Mouse (Mus musculus) forebrain, embryonic 15.5 days (tissue): ENCODE measurements at regions not wholly inside any gene's neighbourhood (a gene's known extent, or its start where the extent isn't known, plus 50 kb on each side); places are given as distances from the start of the nearest gene placed in this dataset.
A peak's percentile ranks its signal among the peaks of the same experiment; 100 is the strongest.
"Not testable (repeated sequence)": the region's sequence is repeated elsewhere in the genome, so short reads cannot be mapped to it uniquely, and the experiment has no call there.

Experiments
- ATAC-seq: fragments of 200-750 bp; cut with Nextera tagmentation; replicated peaks from 2 replicates; pipeline ENCODE4 v1.8.0; 2017; ENCODE audit warnings: mild to moderate bottlenecking, moderate TSS enrichment, moderate library complexity
- H3K27ac ChIP-seq: fragments of 300-500 bp; sonication (generic); replicated peaks from 2 replicates; pipeline ENCODE4 v1.5.1; 2015; ENCODE audit warnings: mild to moderate bottlenecking, inconsistent platforms
- H3K27me3 ChIP-seq: fragments of 300-500 bp; sonication (generic); 2 replicates; pipeline ENCODE4 v1.6.1; 2015; ENCODE audit warnings: inconsistent platforms
- H3K36me3 ChIP-seq: fragments of 300-500 bp; sonication (generic); 2 replicates; pipeline ENCODE4 v1.6.1; 2015; ENCODE audit warnings: mild to moderate bottlenecking, inconsistent platforms
- H3K4me1 ChIP-seq: fragments of 300-500 bp; sonication (generic); 2 replicates; pipeline ENCODE4 v1.6.1; 2015; ENCODE audit warnings: inconsistent platforms
- H3K4me2 ChIP-seq: fragments of 300-500 bp; sonication (generic); replicated peaks from 2 replicates; pipeline ENCODE4 v1.6.1; 2015; ENCODE audit warnings: mild to moderate bottlenecking, inconsistent platforms
- H3K4me3 ChIP-seq: fragments of 300-500 bp; sonication (generic); 2 replicates; pipeline ENCODE4 v1.5.1; 2015; ENCODE audit warnings: mild to moderate bottlenecking, inconsistent platforms
- H3K9ac ChIP-seq: fragments of 300-500 bp; sonication (generic); replicated peaks from 2 replicates; pipeline ENCODE4 v1.6.1; 2015; ENCODE audit warnings: mild to moderate bottlenecking, inconsistent platforms
- H3K9me3 ChIP-seq: fragments of 300-500 bp; sonication (generic); 2 replicates; pipeline ENCODE4 v1.6.1; 2016; ENCODE audit warnings: inconsistent platforms
- WGBS: fragments of 180-500 bp; shearing (Covaris S2); methylation state at CpG from one replicate; pipeline ENCODE4 v1.1.7; 2015; ENCODE audit warnings: mixed read lengths; 5-methylcytosine and 5-hydroxymethylcytosine counted together

DNA sequence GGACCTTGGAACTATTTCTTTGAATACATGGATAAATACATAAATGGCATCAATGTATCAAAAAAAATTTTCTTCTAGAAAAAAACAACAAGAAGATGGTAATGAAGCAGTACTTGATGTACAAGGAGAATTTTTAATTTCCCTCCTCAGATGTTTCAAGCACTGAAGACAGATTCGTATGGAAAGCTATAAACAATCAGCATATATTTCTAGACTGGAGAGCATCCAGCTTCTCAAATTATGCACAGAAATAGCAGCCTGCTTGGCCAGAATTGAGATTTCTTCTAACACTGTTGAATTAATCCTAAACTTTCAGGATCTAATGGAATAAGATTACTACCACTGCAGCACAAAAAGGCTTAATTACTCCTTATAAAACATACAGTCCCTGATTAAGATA is 241.0 kb downstream of the Phf3 start:
- no peaks in the 10 kb centered on the region for H3K27me3 ChIP-seq
- H3K36me3 ChIP-seq: no peaks in the 10 kb centered on the region
- H3K27ac ChIP-seq: no peak overlapping the region
- ATAC-seq: no peak
- WGBS: 55% methylated on average over 1 of the region's 1 CpGs
- H3K9me3 ChIP-seq: no peaks in the 10 kb centered on the region
- no peak overlapping the region for H3K9ac ChIP-seq
- H3K4me1 ChIP-seq: no peaks in the 10 kb centered on the region
- H3K4me2 ChIP-seq: no peak overlapping the region
- no peak overlapping the region for H3K4me3 ChIP-seq

DNA sequence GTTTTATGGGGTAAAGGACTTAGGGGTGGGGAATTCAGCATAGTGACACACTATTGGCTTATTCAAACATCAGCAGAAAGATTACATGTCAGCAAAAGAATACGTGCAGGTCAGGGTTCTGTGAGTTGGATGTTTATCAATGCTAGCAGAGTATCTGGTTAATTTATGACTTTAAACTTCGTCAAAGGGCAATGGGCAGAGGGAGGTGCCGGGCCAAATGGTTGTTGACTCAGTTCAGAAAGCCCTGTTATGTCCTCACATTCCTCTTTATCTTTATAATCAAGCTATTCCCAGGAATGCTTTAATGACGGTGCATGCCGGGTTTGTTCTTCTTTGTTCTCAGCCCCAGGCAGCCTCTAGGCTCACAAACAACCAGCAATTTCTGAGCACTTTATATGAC is 245.9 kb downstream of the Phf3 start:
- H3K27me3 ChIP-seq, H3K4me2 ChIP-seq, H3K27ac ChIP-seq, H3K4me1 ChIP-seq, H3K36me3 ChIP-seq, H3K9me3 ChIP-seq, H3K9ac ChIP-seq, H3K4me3 ChIP-seq, ATAC-seq: not testable (repeated sequence)
- WGBS: 76% methylated on average over 5 of the region's 5 CpGs

DNA sequence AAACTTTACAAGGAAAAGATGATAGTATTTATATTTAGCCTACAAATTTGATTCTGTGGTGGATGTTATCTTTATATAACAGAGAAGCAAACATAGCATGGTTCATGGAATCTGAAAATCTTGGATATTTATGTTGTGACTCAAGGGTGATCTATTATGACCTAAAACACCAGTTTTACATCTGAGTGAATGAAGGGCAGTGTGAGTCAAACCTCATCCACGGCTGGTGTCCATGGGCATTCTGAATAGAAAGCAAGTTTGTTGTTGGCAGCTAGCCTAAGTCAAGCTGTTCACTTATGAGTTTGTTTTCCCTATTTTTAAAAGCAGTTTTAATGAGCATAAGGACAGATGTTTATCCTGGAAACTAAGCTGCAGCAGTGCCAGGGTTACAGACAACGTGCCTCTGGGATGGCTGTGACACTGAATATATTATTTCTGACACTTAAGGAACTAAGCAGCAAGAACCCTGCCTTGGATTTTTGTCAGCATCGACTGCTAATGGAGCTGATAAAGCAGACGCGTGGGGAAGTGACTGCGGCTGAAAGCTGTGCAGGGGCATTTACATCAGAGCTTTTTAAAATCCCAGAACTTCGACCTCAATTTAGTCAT is 278.5 kb downstream of the Phf3 start:
- ATAC-seq: peak; percentile 80

DNA sequence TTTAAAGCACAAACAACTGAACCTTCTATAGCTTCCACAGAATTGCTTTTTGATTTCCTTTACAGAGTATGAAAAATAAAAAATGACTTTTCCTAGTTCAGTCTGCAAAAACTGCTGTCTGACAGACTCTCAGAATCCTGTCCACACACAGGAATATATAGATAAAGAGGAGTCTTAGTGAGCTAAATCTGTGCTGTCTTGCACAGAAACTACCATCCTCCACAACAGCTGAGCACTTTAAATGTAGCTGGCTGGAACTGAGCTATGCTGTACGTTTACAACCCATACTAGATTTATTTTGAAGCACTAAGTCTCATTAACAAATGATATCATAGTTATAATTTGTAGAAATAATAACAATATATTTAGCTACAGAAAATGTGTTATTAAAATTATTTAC is 279.7 kb downstream of the Phf3 start:
- no peak overlapping the region for H3K9ac ChIP-seq
- no peaks in the 10 kb centered on the region for H3K9me3 ChIP-seq
- WGBS: 43% methylated on average over 1 of the region's 1 CpGs
- H3K36me3 ChIP-seq: no peaks in the 10 kb centered on the region
- no peak overlapping the region for H3K4me2 ChIP-seq
- H3K27ac ChIP-seq: no peak overlapping the region
- ATAC-seq: no peak
- no peaks in the 10 kb centered on the region for H3K27me3 ChIP-seq
- no peak overlapping the region for H3K4me3 ChIP-seq
- H3K4me1 ChIP-seq: peaks cover 9% of the 10 kb centered on the region

More for the DNA sequence above, 278.5 kb downstream of the Phf3 start:
- H3K9me3 ChIP-seq: no peaks in the 10 kb centered on the region
- no peak overlapping the region for H3K4me3 ChIP-seq
- H3K4me2 ChIP-seq: no peak overlapping the region
- H3K9ac ChIP-seq: no peak overlapping the region
- no peaks in the 10 kb centered on the region for H3K36me3 ChIP-seq
- peaks cover 9% of the 10 kb centered on the region for H3K4me1 ChIP-seq
- H3K27me3 ChIP-seq: no peaks in the 10 kb centered on the region
- 28% methylated on average over 7 of the region's 7 CpGs for WGBS
- no peak overlapping the region for H3K27ac ChIP-seq

DNA sequence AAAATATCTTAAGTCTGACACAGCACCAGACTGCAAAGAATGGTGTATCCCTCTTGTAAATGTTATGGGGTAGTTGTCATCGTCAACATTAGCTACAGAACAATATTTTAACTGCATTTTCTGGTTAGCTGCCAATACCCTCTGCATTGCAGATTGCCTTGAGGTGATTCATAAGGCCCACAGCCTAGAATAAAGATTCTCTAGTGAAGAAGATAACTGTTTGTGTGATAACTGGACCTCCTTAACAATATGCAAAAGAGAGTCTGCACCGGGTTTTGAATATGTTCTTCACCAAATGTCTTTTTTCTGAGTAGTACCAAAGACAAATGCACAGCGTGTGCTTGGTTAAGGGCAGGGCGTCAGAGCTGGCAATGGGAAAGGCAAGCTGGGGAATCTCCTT is 283.0 kb downstream of the Phf3 start:
- WGBS: 58% methylated on average over 4 of the region's 4 CpGs

DNA sequence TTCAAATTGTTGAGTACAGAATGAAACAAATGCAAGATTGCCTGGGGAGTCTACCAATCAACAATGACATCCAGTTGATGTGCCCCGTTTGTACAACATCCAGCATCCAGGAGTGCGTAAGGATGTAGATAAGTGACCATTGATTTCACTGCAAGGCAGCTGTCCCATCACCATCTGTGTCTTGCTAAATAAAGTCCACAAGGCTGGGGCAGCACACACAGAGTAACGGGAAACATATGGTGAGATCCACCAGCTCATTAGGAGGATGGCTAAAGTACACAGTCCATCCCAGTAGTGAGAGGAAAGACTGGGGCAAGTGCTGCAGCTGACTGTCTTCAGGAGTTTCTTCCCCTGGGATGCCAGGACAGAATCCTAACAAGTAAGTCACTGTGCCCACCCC is 284.8 kb downstream of the Phf3 start:
- Histone ChIP-seq H3K4me1 (0 out of 2 replicates have a peak, but pooled peaks cover 3% of the 10 kb centered on the region), H3K27me3 (no peaks in the 10 kb centered on the region), H3K36me3 (no peaks in the 10 kb centered on the region), H3K27ac (no peak overlapping the region), H3K9ac (no peak overlapping the region), H3K4me2 (no peak overlapping the region), H3K4me3 (no peak overlapping the region), H3K9me3 (no peaks in the 10 kb centered on the region)
- ATAC-seq: no peak
- 72% methylated on average over 3 of the region's 3 CpGs for WGBS

More for the DNA sequence above, 283.0 kb downstream of the Phf3 start:
- Histone ChIP-seq H3K27ac (no peak overlapping the region), H3K27me3 (no peaks in the 10 kb centered on the region), H3K4me1 (peaks cover 9% of the 10 kb centered on the region), H3K4me3 (no peak overlapping the region), H3K9me3 (no peaks in the 10 kb centered on the region), H3K4me2 (no peak overlapping the region), H3K9ac (no peak overlapping the region), H3K36me3 (no peaks in the 10 kb centered on the region)
- ATAC-seq: no peak

DNA sequence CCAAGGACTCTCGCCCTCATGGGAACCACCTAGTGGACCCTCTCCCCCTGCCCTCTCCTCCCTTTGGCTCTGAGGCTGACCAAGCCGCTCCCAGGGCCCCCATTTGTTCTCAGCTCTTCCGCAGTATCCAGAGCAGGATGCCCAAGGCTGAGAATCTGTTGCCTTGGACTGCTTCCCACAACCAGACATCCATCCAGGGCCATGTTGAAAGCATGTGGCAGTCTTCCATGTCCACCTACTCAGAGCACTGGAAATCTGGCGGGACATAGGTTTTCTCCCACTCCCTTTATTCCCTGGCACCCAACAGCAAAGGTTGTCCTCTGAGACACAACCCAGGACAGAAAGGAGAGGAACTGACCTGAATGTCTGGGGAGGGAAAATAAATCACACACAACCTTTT is 285.4 kb downstream of the Phf3 start:
- H3K4me2 ChIP-seq: no peak overlapping the region
- no peaks in the 10 kb centered on the region for H3K36me3 ChIP-seq
- ATAC-seq: no peak
- 85% methylated on average over 4 of the region's 4 CpGs for WGBS
- no peaks in the 10 kb centered on the region for H3K9me3 ChIP-seq
- no peak overlapping the region for H3K9ac ChIP-seq
- H3K4me1 ChIP-seq: 0 out of 2 replicates have a peak, but pooled peaks cover 3% of the 10 kb centered on the region
- no peak overlapping the region for H3K4me3 ChIP-seq
- no peaks in the 10 kb centered on the region for H3K27me3 ChIP-seq
- H3K27ac ChIP-seq: no peak overlapping the region

DNA sequence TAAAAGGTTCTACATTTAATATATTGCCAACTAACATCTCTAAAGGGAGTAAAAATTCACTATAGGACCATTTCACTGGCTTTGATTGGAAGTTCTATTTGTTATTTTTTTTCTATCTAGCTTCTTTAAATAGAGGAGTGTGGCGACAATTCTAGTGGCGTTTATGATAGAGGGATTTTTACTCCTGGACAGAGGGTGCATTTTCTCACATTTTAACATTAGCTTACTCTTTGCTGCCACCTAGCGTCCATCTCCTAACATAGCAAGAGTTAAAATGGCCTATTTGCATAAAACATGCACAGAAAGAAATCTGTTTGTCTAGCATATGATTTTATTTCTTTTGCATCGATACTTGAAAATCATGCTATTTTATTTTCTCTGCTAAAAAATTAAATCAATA is 288.9 kb downstream of the Phf3 start:
- Histone ChIP-seq H3K27ac (no peak overlapping the region), H3K4me3 (no peak overlapping the region), H3K4me1 (no peaks in the 10 kb centered on the region), H3K9ac (no peak overlapping the region), H3K27me3 (no peaks in the 10 kb centered on the region), H3K4me2 (no peak overlapping the region), H3K36me3 (no peaks in the 10 kb centered on the region), H3K9me3 (no peaks in the 10 kb centered on the region)
- peak; percentile 46; the same call in 1 of the 2 replicates for ATAC-seq
- WGBS: 3% methylated on average over 4 of the region's 4 CpGs

DNA sequence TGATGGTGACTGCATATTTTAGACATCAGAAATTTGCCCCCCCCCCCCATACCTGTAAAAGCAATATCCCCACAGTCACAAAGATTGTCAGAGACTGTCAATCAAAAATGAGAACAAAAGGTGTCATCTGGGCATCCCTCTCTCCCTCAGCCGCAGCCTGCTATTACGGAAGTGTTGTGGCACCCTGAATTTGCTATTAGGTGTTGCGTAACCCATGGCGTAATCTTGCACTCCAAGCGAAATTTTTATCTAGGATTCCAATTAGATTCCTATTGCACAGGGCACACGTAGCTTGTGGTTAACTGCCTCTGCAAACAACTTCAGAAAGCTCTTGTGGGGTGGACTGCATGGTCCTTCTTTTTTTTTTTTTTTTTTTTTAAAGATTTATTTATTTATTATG is 289.9 kb downstream of the Phf3 start:
- H3K4me1 ChIP-seq: no peaks in the 10 kb centered on the region
- no peak overlapping the region for H3K9ac ChIP-seq
- H3K9me3 ChIP-seq: no peaks in the 10 kb centered on the region
- H3K4me2 ChIP-seq: no peak overlapping the region
- WGBS: 79% methylated on average over 6 of the region's 6 CpGs
- H3K36me3 ChIP-seq: no peaks in the 10 kb centered on the region
- no peaks in the 10 kb centered on the region for H3K27me3 ChIP-seq
- no peak overlapping the region for H3K4me3 ChIP-seq
- no peak for ATAC-seq
- no peak overlapping the region for H3K27ac ChIP-seq

DNA sequence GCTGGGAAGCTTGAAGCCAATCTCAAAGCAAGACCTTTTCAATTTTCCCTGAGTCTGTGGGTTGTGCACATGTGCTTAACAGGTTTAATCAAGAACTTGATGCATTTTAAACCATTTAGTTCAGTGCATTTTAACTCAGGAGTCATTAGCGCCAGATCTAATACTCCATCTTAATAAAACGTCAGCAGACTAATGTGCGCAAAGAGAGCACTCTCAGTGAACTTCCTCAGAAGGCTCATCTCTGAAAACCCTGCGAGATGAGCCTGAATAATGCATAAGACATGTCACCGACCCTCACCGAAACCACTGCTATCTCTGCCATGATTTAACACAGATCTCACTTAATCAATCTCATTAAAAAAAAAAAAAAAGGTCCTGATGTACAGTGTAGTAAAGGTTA is 309.0 kb downstream of the Phf3 start:
- H3K27ac ChIP-seq: no peak overlapping the region
- H3K36me3 ChIP-seq: no peaks in the 10 kb centered on the region
- H3K4me3 ChIP-seq: no peak overlapping the region
- no peak for ATAC-seq
- 87% methylated on average over 6 of the region's 6 CpGs for WGBS
- no peaks in the 10 kb centered on the region for H3K27me3 ChIP-seq
- H3K9ac ChIP-seq: no peak overlapping the region
- no peak overlapping the region for H3K4me2 ChIP-seq
- no peaks in the 10 kb centered on the region for H3K9me3 ChIP-seq
- H3K4me1 ChIP-seq: no peaks in the 10 kb centered on the region

DNA sequence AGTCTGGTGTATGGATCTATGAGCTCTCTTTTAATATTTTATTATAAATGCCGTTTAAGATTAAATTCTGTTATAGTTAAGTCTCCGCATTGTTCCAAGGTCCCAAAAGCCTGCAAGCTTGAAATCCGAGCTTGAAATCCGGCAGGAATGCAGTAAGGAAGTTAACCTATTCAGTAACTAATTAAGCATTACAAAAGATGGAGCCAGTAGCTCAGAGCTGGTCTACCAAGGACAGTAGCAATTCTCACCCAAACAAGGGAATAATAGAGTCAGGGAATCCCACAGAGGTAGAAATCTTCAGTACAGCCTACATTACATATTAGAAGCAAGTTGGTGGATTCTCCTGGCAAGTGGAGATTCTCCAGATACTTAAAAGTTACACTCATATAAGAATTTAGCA is 325.0 kb downstream of the Phf3 start:
- not testable (repeated sequence) for ATAC-seq, H3K27me3 ChIP-seq, H3K4me3 ChIP-seq, H3K9ac ChIP-seq, H3K4me2 ChIP-seq, H3K36me3 ChIP-seq, H3K9me3 ChIP-seq, H3K27ac ChIP-seq, H3K4me1 ChIP-seq
- WGBS: 9% methylated on average over 4 of the region's 4 CpGs

DNA sequence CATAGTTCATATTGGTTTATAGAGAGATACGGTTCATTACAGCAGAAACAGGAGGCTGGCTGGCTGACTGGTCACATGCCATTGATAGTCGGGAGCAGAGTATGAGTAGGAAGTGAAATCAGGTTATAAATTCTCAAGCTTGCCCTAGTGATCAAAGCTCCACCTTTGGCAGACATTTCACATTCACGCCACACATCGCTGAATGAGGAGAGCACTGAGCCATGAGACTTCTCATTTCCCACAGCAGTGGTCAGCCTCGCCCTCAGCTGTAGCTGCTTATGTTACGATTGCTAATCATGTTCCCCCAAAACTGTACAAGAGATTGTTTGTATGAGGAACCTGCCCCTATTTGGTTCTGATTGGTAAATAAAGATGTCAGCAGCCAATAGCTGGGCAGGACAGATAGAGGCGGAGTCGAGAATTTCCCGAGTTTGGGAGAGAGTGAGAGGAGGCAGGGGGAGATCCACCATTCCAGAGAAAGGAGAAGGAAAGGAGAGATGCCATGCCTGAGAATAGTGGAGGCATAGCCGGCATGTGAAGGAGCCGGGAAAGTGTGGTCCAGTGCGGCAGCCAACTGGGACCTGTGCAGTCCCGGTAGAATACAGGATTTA is 333.5 kb downstream of the Phf3 start:
- H3K4me3 ChIP-seq: no peak overlapping the region
- no peaks in the 10 kb centered on the region for H3K36me3 ChIP-seq
- peaks cover 3% of the 10 kb centered on the region; the same call in 1 of the 2 replicates for H3K4me1 ChIP-seq
- no peak for ATAC-seq
- no peaks in the 10 kb centered on the region for H3K27me3 ChIP-seq
- H3K4me2 ChIP-seq: no peak overlapping the region
- WGBS: 93% methylated on average over 13 of the region's 13 CpGs
- no peak overlapping the region for H3K9ac ChIP-seq
- H3K27ac ChIP-seq: no peak overlapping the region
- H3K9me3 ChIP-seq: no peaks in the 10 kb centered on the region
